Mouse (Mus musculus): ENCODE data around the gene Tmem132d.

The Tmem132d gene

GRCm38 (mm10) chr5:128407546-128407945 lies 25.3 kb downstream of the Tmem132d start:
- DNase-seq (ENCODE audit: low spot score in 2 of 2), result no peak

GRCm38 (mm10) chr5:128405071-128405470 lies 27.8 kb downstream of the Tmem132d start:
- no peak for DNase-seq (ENCODE audit: low spot score in 2 of 2)

GRCm38 (mm10) chr5:128404223-128404622 lies 28.7 kb downstream of the Tmem132d start:
- no peak for DNase-seq (ENCODE audit: low spot score in 2 of 2)

- DNase-seq (ENCODE audit: low spot score in 2 of 2), result no peak
Observed at GRCm38 (mm10) chr5:128392372-128392771, 40.5 kb downstream of the Tmem132d start.

- no peak for DNase-seq (ENCODE audit: low spot score in 2 of 2)
Observed at GRCm38 (mm10) chr5:128389665-128390064, 43.2 kb downstream of the Tmem132d start.

- no peak for DNase-seq (ENCODE audit: low spot score in 2 of 2)
Observed at GRCm38 (mm10) chr5:128388358-128389141, 44.3 kb downstream of the Tmem132d start.

- DNase-seq (ENCODE audit: low spot score in 2 of 2), result no peak
Observed at GRCm38 (mm10) chr5:128369814-128370213, 63.1 kb downstream of the Tmem132d start.

- no peak for DNase-seq (ENCODE audit: low spot score in 2 of 2)
Observed at GRCm38 (mm10) chr5:128369111-128369510, 63.8 kb downstream of the Tmem132d start.

GRCm38 (mm10) chr5:128365261-128365985 lies 67.5 kb downstream of the Tmem132d start:
- no peak for DNase-seq (ENCODE audit: low spot score in 2 of 2)

- no peak for DNase-seq (ENCODE audit: low spot score in 2 of 2)
Observed at GRCm38 (mm10) chr5:128360946-128361675, 71.8 kb downstream of the Tmem132d start.

- DNase-seq (ENCODE audit: low spot score in 2 of 2), result no peak
Observed at GRCm38 (mm10) chr5:128348835-128349234, 84.0 kb downstream of the Tmem132d start.

- DNase-seq (ENCODE audit: low spot score in 2 of 2), result no peak
Observed at GRCm38 (mm10) chr5:128336841-128337240, 96.0 kb downstream of the Tmem132d start.

- DNase-seq (ENCODE audit: low spot score in 2 of 2), result no peak
Observed at GRCm38 (mm10) chr5:128332766-128333165, 100.1 kb downstream of the Tmem132d start.

GRCm38 (mm10) chr5:128330351-128330750 lies 102.5 kb downstream of the Tmem132d start:
- DNase-seq (ENCODE audit: low spot score in 2 of 2), result no peak

- DNase-seq (ENCODE audit: low spot score in 2 of 2), result no peak
Observed at GRCm38 (mm10) chr5:128302387-128302786, 130.5 kb downstream of the Tmem132d start.

GRCm38 (mm10) chr5:128291191-128291590 lies 141.7 kb downstream of the Tmem132d start:
- DNase-seq (ENCODE audit: low spot score in 2 of 2), result no peak

- DNase-seq (ENCODE audit: low spot score in 2 of 2), result no peak
Observed at GRCm38 (mm10) chr5:128273255-128273654, 159.6 kb downstream of the Tmem132d start.

GRCm38 (mm10) chr5:128267366-128267765 lies 165.5 kb downstream of the Tmem132d start:
- DNase-seq (ENCODE audit: low spot score in 2 of 2), result no peak

- no peak for DNase-seq (ENCODE audit: low spot score in 2 of 2)
Observed at GRCm38 (mm10) chr5:128244219-128244618, 188.7 kb downstream of the Tmem132d start.

- DNase-seq (ENCODE audit: low spot score in 2 of 2), result no peak
Observed at GRCm38 (mm10) chr5:128236638-128237335, 196.1 kb downstream of the Tmem132d start.

- no peak for DNase-seq (ENCODE audit: low spot score in 2 of 2)
Observed at GRCm38 (mm10) chr5:128235611-128236010, 197.3 kb downstream of the Tmem132d start.

- DNase-seq (ENCODE audit: low spot score in 2 of 2), result no peak
Observed at GRCm38 (mm10) chr5:128233101-128233500, 199.8 kb downstream of the Tmem132d start.
